Mouse (Mus musculus) stomach, postnatal 0 days (tissue): ENCODE data around the gene Ercc2. TPM values are rescaled to one million over a fixed set of nuclear protein-coding genes. Genes with fewer than 3 reads are reported as not detected.
A peak's percentile ranks its signal among the peaks of the same experiment; 100 is the strongest.

Experiments used
- ATAC-seq: fragments of 200-750 bp; cut with Nextera tagmentation; 2 replicates; pipeline ENCODE4 v1.8.0; 2017; ENCODE audit not compliant: low FRiP score, low TSS enrichment
- DNase-seq: peaks from one replicate; pipeline ENCODE4 v3.0.0-alpha.2; 2016; ENCODE audit warnings: low spot score
- H3K27ac ChIP-seq: fragments of 300-500 bp; sonication (generic); replicated peaks from 2 replicates; pipeline ENCODE4 v1.5.1; 2014; ENCODE audit warnings: mild to moderate bottlenecking, control low read depth
- H3K27me3 ChIP-seq: fragments of 300-500 bp; sonication (generic); 2 replicates; pipeline ENCODE4 v1.6.1; 2014; ENCODE audit warnings: low read length; ENCODE audit not compliant: control insufficient read depth, insufficient read depth
- H3K36me3 ChIP-seq: fragments of 300-500 bp; sonication (generic); 2 replicates; pipeline ENCODE4 v1.6.1; 2014; ENCODE audit warnings: low read length, mixed read lengths; ENCODE audit not compliant: control insufficient read depth, insufficient read depth
- H3K4me1 ChIP-seq: fragments of 300-500 bp; sonication (generic); replicated peaks from 2 replicates; pipeline ENCODE4 v1.6.1; 2014; ENCODE audit warnings: antibody characterized with exemption; ENCODE audit not compliant: control insufficient read depth, insufficient read depth
- H3K4me2 ChIP-seq: fragments of 300-500 bp; sonication (generic); replicated peaks from 2 replicates; pipeline ENCODE4 v1.6.1; 2014; ENCODE audit warnings: low read depth, mild to moderate bottlenecking, control low read depth, moderate library complexity
- H3K4me3 ChIP-seq: fragments of 300-500 bp; sonication (generic); 2 replicates; pipeline ENCODE4 v1.5.1; 2014; ENCODE audit warnings: low read depth, low read length, control low read depth
- H3K9ac ChIP-seq: fragments of 300-500 bp; sonication (generic); 2 replicates; pipeline ENCODE4 v1.6.1; 2014; ENCODE audit warnings: mild to moderate bottlenecking, low read length, control low read depth, mixed read lengths
- H3K9me3 ChIP-seq: fragments of 300-500 bp; sonication (generic); 2 replicates; pipeline ENCODE4 v1.6.1; 2016; ENCODE audit warnings: low read length; ENCODE audit not compliant: control insufficient read depth
- CTCF ChIP-seq: IDR thresholded peaks from 2 replicates; pipeline ENCODE4 v1.5.1; 2016; ENCODE audit warnings: antibody characterized with exemption, low read depth, mild to moderate bottlenecking, moderate library complexity
- EP300 ChIP-seq: optimal IDR thresholded peaks from 2 replicates; pipeline ENCODE3; 2016; ENCODE audit warnings: antibody characterized with exemption
- WGBS: fragments of 180-500 bp; shearing (Covaris S2); extraction: QIAGEN DNeasy Blood & Tissue Kit; methylation state at CpG from one replicate; pipeline ENCODE4 v1.1.7; 2014; 5-methylcytosine and 5-hydroxymethylcytosine counted together
- polyA plus RNA-seq: library from polyadenylated mRNA; unstranded; fragments of >200 nt; fragmentation: Nextera tagmentation; extraction: Ambion mirVana; gene quantifications from 2 replicates; pipeline ENCODE4 v1.2.1, GENCODE M21; 2015

The Ercc2 gene
- polyA plus RNA-seq, 1 experiment from 2014 or later = 6.0 TPM

DNA sequence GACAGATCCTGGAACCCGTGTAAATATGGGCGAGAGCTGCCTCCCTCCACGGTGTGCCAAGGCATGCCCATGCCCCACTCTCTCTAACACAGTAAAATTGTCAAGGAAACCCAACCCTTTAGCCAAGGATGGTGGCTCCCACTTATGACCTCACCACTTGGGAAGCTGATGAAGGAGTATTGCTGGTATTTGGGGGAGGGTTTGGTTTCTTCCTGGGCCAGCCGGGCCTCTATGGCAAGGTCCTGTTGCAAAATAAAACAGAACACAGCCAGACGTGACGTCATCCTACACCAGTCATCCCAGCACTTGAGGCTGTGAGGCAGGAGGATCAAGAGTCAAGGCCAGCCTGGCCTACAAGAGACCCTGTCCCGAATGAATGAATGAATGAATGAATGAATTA lies 43.2 kb upstream of the Ercc2 start:
- no peaks in the 10 kb centered on the region for H3K9me3 ChIP-seq
- TF ChIP-seq CTCF (no peak), EP300 (no peak)
- no peak overlapping the region for H3K27ac ChIP-seq
- H3K4me2 ChIP-seq = no peak overlapping the region
- H3K9ac ChIP-seq = no peak overlapping the region
- 47% methylated on average over 7 of the region's 7 CpGs for WGBS
- no peak overlapping the region for H3K4me3 ChIP-seq
- H3K27me3 ChIP-seq = no peaks in the 10 kb centered on the region
- ATAC-seq (peak; percentile 27; the same call in 1 of the 2 replicates), DNase-seq (no peak)
- H3K36me3 ChIP-seq = no peaks in the 10 kb centered on the region
- 0 out of 2 replicates have a peak, but pooled peaks cover 2% of the 10 kb centered on the region for H3K4me1 ChIP-seq

DNA sequence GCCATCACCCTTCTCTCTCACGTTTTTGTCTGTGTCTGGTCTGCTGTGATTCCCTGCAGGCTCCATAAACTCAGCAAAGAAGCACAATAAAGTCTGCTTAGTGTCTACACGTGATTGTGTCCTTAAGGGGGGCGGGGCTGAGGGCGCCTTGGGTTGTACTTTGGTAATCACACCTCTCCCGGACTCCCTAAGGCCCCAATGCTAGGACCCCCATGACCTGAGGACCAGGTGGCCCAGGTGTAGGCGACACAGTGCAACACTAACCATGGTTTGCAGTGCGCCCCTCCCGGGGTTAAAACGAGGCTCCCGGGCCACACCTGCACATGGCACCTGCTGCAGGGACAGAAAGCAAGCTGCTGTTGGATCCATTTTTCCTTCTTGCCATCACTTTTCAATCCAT lies 40.6 kb upstream of the Ercc2 start:
- Histone ChIP-seq H3K9me3 (no peaks in the 10 kb centered on the region), H3K4me3 (no peak overlapping the region; the same call in 1 of the 2 replicates), H3K4me2 (peak overlapping the region; percentile 79), H3K9ac (no peak overlapping the region), H3K36me3 (no peaks in the 10 kb centered on the region), H3K27me3 (no peaks in the 10 kb centered on the region), H3K27ac (no peak overlapping the region), H3K4me1 (0 out of 2 replicates have a peak, but pooled peaks cover 2% of the 10 kb centered on the region)
- ATAC-seq (no peak), DNase-seq (no peak)
- no peak for TF ChIP-seq CTCF
- TF ChIP-seq EP300 = no peak
- WGBS = 17% methylated on average over 10 of the region's 10 CpGs

DNA sequence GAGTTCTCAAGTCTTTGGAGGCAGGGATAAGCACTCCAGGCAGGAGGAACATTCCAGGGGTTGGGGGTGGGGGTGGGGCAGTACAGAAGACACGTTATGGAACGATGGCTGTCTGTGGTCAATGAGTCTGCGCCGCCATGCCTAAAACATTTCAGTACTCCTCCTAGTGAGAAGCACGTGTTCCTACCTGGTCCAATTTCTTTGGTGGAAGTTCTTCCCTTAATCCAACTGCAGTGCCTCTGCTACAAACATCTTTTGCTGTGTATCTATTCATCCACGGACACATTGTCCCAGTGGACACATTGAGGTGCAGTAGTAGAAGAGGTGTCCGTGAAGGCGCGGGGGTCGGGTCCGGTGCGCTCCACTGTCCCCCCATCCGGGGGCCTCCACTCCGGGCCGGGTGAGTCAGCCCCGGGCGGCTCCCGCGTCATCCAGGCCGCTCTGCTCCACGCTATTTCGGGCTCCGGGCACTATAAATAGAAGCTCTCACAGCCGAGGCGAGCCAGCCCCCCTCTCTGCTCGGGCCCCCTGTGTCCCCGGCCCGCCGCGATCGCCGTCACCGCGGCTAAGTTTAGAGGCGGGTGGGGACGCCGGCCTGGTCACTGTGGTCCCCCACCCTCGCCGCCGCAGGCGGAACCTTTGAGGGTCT lies 39.9 kb upstream of the Ercc2 start:
- WGBS = 0% methylated on average over 41 of the region's 41 CpGs
- H3K9me3 ChIP-seq = no peaks in the 10 kb centered on the region
- peak overlapping the region; percentile 81 for H3K27ac ChIP-seq
- no peaks in the 10 kb centered on the region for H3K27me3 ChIP-seq
- H3K9ac ChIP-seq = peak overlapping the region; percentile 55
- peak; percentile 40; the same call in 1 of the 2 replicates for ATAC-seq
- peak; percentile 57 for DNase-seq
- H3K4me1 ChIP-seq = 0 out of 2 replicates have a peak, but pooled peaks cover 2% of the 10 kb centered on the region
- peak overlapping the region; percentile 79 for H3K4me2 ChIP-seq
- no peak for TF ChIP-seq EP300
- no peak for TF ChIP-seq CTCF
- no peaks in the 10 kb centered on the region for H3K36me3 ChIP-seq
- peak overlapping the region; percentile 40 for H3K4me3 ChIP-seq

DNA sequence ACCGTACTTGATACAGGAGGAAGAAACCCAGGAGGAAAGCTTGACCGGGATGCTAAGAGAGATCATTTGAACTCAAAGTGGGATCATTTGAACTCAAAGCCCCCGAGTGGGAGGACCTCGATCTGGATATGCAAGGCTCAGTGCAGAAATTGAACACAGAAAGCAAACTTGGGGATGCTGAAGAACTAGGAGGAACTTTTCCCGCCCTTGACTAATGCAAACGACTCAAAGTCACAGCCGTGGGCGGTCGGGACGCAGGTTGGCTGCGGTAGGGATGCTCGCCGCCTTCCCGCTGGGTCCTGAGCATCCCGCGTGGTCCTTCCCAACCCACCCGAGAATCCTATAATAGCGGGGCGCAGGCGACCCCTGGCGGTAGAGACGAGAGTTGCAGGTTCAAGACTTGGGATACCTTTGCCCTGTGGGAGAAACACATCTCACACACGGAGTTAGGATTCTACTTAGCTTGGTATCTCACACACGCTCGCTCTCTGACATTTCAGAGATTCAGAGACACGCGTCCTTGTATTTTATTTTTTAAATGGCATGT lies 39.3 kb upstream of the Ercc2 start:
- Histone ChIP-seq H3K36me3 (no peaks in the 10 kb centered on the region), H3K4me2 (peak overlapping the region; percentile 79), H3K27ac (peak overlapping the region; percentile 81), H3K4me3 (peak overlapping the region; percentile 40), H3K9ac (peak overlapping the region; percentile 55), H3K27me3 (no peaks in the 10 kb centered on the region), H3K4me1 (0 out of 2 replicates have a peak, but pooled peaks cover 2% of the 10 kb centered on the region), H3K9me3 (no peaks in the 10 kb centered on the region)
- WGBS = 1% methylated on average over 27 of the region's 27 CpGs
- ATAC-seq (peak; percentile 15; the same call in 1 of the 2 replicates), DNase-seq (peak; percentile 85)
- TF ChIP-seq EP300 (no peak), CTCF (peak; percentile 97)

DNA sequence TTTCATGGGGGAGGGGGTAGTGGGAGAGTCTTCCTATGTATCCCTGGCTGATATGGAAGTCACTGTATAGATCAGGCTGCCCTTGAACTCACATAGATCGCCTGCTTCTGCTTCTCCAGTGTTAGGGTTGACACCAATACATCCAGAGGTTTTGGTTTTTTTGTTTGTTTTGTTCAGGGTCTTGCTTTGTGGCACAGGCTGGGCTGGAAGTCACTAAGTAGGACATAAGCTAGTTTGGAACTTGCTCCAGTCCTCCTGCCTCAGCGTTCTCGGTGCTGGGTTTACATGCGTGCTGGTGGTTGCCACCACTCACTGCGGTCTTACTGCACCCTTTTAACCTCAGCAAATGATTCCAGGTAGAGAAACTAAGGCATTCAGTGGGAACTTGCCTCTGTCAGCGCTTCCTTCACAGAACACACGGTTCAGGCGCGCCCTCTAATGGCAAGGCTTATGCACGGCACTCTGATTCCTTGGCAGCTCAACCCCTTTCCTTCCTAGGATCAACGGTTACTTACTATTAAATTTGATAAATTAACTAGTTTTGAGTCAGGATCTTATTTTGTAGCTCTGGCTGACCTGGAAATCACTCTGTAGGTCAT lies 38.5 kb upstream of the Ercc2 start:
- Histone ChIP-seq H3K9me3 (no peaks in the 10 kb centered on the region), H3K9ac (no peak overlapping the region), H3K4me3 (no peak overlapping the region)

More for the DNA sequence above, 38.5 kb upstream of the Ercc2 start:
- TF ChIP-seq EP300 = no peak
- peak; percentile 94 for TF ChIP-seq CTCF
- 1% methylated on average over 11 of the region's 11 CpGs for WGBS
- no peak for ATAC-seq
- no peak overlapping the region for H3K27ac ChIP-seq
- 0 out of 2 replicates have a peak, but pooled peaks cover 2% of the 10 kb centered on the region for H3K4me1 ChIP-seq
- peak; percentile 84 for DNase-seq
- no peaks in the 10 kb centered on the region for H3K27me3 ChIP-seq
- no peaks in the 10 kb centered on the region for H3K36me3 ChIP-seq
- 0 out of 2 replicates have a peak overlapping the region, but pooled peaks have one; percentile 15 for H3K4me2 ChIP-seq
